Mouse (Mus musculus) frontal cortex, adult 2 months (tissue): ENCODE results near the gene Zfp771. TPM values are rescaled to one million over a fixed set of nuclear protein-coding genes. Genes with fewer than 3 reads are reported as not detected.
"Not testable (repeated sequence)": the region's sequence is repeated elsewhere in the genome, so short reads cannot be mapped to it uniquely, and the experiment has no call there.

Experiments
- DNase-seq, 2 experiments: peaks; one replicate each; pipeline ENCODE4 v3.0.0; 2022; ENCODE audit warnings: low spot score in 1 of 2; ENCODE audit errors: extremely low spot score in 1 of 2
- polyA plus RNA-seq: library from polyadenylated mRNA; depleted of rRNA; stranded (reverse); fragments of >200 nt; gene quantifications from 2 replicates; pipeline ENCODE4 v1.2.3, GENCODE M21; 2012

Zfp771 gene
- polyA plus RNA-seq, 1 experiment: 120 TPM

DNA sequence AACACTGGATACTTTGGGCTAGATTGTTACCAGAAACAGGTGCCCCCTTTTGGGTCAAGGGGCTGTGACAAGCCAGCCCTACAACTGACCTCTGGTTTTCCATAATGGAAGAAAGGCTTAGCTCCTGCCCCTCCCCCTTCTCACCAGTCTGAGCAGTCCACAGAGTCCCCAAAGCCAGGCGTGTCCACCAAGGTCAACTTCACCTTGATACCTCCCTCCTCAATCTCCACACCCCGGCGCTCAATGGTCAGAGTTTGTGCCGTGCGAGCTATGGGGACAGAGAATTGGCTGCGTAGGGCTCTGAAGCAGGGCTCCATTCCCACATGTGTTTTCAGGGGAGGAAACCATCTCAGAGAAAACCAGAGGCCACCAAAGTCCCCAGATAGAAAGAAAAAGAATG lies 26.6 kb upstream of the Zfp771 start:
- no peak for DNase-seq

DNA sequence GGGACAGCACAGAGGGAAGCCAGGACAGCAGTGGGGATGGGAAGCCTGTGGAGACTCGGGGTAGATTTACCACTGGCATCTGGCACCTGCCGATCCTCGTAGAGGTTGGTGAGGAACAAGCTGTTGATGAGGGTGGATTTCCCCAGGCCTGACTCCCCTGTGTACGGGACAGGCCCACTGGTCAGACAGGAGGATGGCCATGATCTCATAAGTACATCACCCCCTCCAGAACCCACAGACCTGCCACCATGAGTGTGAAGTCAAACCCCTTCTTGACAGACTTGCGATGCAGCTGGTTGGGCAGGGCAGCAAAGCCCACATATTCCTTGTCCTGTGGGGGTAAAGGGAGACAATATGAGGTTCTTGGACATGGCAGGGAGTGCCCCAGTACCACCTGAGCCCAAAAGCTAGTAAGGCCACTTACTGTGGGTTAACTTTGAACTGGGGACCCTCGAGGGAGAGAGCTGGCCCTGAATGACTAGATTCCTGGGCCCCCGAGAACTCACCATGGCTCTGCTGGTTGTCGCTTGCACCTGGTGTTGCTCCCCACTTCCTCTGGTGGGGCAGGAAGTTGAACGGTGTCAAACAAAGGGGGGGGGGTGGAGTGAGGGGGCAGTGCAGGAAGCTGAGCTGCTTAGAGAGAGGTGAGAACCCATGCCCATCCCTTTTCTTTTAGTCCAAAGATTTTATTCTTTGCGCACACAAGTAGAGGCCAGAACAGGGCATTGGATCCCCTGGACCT lies 26.0 kb upstream of the Zfp771 start:
- DNase-seq: no peak

DNA sequence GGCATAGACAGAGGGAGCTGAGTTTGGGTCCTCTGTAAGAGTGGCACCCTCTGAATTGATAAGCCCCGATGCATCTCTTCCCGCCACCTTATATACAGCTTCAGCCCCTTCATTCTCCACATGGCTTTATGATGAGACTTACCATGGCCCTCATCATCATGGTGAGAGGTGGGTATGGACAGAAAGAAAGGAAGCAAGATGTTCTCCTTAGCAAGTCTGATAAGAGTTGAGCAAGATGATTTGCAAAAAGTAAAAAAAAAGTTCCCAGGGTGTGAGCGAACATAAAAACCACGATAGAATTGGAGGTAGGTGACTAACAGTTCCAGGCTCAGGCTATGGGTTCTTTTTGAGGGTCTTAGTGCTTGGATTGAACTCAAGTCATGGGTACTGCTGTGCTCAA lies 25.4 kb upstream of the Zfp771 start:
- no peak for DNase-seq

DNA sequence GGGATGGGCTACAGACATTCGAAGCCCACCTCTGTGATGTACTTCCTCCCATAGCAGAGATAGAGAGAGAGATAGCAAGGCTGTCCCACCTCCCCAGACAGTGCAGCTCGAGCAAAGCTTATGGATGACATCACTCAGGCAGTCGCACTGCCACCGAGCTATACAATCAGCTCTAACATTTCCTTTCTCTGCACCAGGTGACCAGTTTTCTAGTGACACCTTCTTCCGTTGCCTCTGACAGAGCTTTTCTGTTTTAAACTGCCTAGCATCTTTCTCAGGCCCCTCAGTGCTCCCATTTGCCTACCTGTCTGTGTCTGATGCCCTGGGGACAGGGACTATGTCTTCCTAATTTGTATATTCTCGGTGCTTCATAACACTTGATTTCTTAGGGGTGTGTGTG lies 23.6 kb upstream of the Zfp771 start:
- DNase-seq: no peak

DNA sequence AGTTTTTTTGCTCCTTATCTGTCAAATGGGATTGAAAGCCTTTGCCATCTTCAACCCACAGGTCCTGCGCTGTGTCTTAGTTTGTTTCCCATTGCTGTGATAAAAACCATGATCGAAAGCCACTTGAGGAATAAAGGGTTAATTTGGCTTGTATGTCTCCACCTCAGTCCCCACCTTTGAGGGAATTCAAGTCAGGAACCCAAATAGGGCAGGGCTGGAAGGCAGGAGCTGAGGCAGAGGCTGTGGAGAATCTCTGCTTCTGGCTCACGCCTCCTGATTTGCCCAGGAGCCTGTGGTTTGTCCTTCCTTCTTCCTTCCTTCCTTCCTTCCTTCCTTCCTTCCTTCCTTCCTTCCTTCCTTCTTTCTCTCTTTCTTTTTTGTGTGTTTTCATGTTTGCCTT lies 21.0 kb upstream of the Zfp771 start:
- DNase-seq: no peak

DNA sequence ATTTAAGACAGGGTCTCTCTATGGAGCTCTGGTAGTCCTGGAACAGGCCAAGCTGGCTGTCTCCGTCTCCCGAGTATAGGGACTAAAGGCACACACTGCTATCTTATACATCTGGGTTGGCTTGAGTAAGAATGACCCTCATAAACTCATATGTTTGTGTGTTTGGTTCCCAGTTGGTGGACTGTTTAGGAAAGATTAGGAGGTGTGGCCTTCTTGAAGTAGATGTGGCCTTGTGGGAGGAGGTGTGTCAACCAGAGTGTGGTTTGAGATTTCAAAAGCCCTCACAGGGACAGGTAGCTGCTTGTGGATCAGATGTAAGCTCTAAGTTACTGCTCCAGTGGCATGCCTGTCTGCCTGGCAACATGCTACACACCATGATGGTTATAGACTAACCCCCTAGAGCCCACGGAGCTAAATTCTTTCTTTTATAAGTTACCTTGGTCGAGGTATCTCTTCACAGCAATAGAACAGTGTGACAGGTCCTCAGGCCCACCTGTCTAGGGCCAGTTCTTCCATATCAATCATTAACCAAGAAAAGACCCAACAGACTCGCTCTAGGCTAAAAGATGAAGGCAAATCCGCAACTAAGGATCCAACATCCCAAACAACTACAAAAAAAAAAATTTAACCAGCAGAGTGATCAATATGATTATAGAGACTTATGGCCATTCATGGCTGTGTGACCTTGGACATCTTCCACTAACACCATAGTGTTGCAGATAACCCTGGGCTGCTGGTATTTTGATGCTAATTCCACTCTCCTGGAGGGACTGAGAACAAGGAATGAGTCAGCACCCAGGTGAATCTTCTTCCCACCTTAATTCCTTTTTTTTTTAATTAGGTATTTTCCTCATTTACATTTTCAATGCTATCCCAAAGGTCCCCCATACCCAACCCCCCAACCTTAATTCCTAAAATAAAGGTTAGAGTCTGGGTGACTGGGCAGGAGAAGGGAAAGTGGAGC lies 20.3 kb upstream of the Zfp771 start:
- no peak for DNase-seq

DNA sequence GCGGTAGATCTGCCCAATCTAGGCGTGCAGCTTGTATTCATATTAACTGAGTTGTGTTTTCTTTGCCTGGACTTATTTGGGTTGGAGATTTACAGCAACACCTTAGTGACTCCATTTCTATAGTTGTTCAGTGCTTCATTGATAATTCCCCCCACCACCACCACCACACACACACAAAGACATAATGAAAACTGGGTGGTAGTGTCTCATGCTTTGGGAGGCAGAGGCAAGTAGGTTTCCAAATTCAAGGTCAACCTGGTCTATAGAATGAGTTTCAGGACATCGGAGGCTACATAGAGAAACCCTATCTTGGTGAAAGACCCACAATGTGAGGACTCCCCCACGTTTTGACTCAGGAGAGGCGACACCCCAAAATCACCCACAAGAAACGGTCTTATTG lies 19.5 kb upstream of the Zfp771 start:
- no peak for DNase-seq

DNA sequence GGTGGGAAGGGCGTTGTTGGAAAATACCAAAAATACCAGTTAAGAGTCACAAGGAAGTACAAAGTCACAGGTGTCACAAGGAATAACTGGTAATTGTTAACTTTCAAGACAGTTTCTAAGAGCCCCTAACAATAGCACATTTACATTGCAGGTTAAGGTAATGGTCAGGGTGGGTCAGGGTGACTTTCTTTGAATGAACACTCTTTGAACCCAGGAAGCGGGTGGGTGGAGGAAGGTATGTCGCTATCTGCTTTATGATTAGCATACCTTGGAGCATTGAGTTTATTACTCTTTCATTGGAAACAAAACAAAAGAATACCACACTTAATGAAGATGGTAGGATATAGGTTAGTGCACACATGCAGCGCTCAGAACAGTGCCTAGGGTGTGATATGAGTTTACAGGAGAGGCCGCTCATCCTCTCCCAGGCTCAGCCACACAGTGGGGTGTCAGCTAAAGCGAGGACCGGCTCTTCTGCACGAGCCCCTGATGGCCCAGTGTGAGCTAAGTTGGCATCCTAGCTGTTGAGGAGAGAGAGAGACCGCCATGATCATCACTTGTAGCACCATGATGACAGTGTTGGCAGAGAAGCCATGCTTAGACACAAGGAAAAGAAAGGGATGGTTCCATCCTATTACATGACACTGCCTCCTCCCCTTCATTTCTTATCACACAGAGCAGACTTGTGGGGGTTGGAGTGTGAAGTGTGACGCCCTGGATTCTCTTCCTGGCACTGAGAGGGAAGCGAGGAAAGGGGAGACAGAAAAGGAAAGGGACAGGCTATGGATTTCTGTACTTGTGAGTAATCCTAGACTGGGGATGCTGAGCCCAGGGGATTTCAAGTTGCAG lies 18.7 kb upstream of the Zfp771 start:
- peak in 1 of 2 experiments; percentile 71 for DNase-seq

DNA sequence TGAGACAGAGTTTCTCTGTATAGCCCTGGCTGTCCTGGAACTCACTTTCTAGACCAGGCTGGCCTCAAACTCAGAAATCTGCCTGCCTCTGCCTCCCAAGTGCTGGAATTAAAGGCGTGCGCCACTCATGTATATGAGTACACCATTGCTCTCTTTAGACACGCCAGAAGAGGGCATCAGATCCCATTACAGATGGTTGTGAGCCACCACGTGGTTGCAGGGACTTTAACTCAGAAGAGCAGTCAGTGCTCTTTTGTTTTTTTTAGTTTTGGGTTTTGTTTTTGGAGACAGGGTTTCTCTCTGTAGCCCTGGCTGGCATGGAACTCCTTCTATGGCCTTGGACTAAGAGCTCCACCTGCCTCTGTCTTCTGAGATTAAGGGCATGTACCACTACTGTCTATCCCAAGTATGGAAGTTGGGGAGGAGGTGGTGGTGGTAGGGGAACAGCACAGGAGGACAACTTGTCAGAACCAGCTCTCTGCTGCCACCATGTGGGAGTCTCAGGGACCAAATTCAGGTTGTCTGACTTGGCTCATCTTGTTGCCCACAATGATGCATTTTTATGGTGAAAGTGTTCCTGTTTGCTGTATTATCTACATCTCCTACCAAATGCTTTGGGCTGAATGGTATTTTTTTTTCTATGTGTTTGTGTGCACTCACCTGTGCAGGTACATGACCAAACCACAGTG lies 15.3 kb upstream of the Zfp771 start:
- peak in 1 of 2 experiments; percentile 93 for DNase-seq

DNA sequence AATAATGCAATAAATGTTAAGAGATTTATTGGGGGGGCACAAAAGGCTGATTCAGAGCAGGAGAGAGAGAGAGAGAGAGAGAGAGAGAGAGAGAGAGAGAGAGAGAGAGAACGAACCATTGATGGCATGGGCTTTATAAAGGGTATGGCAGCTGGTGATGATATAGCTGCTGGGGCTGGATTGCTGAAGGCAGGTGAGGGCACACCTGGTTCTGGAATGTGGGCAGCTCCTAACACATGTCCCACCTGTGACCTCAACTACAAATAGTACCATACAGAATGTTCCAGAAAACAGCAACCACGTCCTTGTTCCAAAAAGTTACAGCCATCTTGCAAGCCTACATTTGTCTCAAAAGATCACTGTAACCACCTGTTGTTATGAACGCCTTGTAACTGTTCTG lies 12.7 kb upstream of the Zfp771 start:
- DNase-seq: no peak

DNA sequence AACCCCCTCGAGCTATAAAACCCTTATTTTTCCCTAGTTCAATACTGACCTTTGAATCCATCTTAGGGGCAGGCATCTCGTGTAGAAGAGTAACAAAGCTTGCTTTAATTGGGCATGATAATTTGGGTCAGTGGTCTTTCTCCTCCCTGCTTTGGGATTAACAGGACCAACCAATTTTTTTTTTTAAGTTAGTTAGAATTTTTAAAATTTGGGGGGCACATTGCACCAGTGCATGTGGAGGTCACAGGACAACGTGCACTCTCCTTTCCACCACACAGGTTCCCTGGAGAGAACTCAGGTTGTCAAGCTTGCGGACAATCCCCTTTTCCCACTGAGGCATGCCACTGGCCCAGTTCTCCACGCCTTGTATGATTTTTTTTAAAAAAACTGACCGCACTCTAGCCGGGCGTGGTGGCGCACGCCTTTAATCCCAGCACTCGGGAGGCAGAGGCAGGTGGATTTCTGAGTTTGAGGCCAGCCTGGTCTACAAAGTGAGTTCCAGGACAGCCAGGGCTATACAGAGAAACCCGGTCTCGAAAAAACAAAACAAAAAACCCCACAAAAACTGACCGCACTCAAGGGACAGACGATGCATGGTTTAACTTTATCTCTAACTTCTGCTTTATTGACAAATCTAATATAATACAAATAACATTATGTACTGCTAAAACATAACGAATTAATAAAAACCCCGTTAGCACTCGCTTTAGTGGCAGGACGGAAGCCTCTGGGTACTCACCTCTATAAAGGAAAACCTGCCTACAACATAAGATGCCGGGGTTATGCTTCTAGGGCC lies 12.1 kb upstream of the Zfp771 start:
- no peak for DNase-seq

DNA sequence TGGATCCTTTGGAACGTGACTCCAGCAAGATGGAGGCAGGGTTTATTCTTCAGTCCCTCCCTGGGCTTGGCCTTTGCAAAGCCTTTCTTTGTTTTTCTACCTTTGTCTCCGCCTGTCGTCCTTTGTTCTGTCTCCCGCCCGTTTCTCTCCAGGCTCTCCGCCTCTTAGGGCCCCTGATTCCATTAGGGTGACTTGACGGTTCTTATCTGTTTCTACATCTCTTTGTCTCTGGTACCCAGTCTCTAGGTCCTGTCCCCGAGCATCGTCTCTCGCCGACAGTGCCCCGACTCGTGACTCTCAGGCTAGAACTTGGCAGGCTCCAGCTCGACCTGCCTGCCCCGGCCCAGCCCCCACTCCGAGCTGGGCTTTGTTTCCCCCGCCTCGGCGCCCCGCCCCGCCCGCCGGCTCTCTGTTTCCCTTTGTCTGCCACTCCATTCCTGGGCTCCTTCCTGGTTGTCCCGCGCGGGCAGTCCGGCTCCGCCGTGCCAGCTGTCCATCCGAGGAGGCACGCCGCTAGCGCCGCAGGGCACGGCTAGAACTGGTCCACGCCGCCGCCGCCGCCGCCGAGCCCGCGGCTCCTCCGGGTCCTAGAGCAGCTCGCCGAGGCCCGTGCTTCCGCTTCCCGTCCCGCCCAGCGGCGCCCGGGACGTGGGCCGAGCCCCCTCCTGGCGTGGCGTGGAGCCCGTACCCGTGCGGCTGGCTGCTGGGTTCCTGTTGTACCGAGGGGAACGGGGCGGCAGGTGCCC lies 11.3 kb upstream of the Zfp771 start, which contains the start of the genes Zfp553 and Sept1:
Gene Zfp553 (plus strand): TSS at position 440 of the 746 bp plus-strand sequence.
Gene Sept1 (minus strand): TSS at position 509 of the 746 bp plus-strand sequence.
- DNase-seq: peak in 1 of 2 experiments; percentile 77

DNA sequence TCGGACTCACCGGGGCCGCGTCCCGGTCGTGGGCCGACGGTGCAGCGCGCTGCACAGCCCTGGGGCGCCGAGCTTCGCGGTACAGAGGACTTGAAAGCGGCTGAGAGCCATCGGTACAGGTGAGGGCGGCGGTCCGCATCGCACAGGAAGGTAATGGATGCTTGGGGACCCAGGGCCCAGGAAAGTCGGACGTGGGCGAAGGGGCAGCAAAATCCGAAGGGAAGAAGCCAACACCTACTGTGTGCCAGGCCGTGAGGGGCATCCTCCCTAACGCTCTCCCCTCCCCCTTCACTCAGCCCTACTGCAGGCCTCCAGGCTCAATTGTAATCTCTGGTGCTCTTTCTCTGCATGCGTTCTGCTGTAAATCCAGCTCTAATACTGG lies 10.7 kb upstream of the Zfp771 start:
- no peak for DNase-seq

DNA sequence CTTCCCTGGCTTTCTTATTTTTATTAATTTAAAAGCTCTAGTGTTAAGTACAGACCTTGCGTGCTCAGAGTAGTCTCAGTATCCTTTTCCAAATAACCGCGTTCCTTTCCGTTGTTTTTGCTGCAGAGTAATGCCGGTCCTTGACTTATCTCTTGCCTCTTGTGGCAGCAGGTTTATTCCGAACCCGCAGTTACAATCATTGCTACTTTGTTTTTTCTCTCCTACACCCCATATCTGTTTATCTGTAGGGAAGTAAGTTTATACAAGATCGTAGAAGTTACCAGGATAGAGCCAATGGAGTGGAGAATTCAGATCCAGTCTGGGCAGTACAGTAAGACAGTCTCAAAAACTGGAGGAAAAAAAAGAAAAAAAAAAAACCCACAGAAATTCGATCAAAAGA lies 10.3 kb upstream of the Zfp771 start:
- no peak for DNase-seq

DNA sequence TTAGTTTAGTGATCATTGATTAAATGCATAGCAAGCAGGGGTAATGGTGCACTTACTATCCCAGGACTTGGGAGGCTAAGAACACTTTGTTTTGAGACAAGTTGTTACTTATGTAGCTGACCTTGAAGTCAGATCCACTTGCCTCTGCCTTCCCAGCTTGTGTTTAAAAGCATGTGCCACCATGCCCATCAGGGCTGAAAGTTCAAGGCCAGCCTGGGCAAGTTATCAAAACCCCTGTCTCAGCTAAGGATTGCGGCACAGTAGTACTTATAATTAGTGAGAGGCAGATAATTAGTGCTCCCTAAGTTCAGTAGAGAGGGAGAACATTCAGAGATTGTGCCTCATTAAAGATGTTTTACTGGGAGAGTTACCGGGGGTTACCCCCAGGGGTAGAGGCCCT lies 9.3 kb upstream of the Zfp771 start:
- no peak for DNase-seq

DNA sequence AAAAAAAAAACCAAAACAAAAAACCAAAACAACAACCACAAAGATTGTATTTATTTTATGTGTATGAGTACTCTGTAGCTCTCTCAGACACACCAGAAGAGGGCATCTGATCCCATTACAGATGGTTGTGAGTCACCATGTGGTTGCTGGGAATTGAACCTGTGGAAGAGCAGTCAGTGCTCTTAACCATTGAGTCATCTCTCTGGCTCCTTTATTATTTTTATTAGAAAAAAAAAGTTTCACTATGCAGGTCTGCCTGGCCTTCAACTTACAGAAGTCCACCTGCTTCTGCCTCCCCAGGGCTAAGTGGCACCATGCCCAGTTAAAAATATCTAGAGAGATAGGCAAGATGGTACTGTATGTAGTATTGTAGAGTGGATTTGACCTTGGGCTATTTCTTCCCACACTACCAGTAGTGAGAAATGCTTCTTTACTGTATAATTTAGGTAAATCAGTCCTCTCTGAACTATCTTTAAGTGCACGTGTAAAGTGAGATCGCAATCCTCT lies 660 bp upstream of the Zfp771 start:
- no peak for DNase-seq

DNA sequence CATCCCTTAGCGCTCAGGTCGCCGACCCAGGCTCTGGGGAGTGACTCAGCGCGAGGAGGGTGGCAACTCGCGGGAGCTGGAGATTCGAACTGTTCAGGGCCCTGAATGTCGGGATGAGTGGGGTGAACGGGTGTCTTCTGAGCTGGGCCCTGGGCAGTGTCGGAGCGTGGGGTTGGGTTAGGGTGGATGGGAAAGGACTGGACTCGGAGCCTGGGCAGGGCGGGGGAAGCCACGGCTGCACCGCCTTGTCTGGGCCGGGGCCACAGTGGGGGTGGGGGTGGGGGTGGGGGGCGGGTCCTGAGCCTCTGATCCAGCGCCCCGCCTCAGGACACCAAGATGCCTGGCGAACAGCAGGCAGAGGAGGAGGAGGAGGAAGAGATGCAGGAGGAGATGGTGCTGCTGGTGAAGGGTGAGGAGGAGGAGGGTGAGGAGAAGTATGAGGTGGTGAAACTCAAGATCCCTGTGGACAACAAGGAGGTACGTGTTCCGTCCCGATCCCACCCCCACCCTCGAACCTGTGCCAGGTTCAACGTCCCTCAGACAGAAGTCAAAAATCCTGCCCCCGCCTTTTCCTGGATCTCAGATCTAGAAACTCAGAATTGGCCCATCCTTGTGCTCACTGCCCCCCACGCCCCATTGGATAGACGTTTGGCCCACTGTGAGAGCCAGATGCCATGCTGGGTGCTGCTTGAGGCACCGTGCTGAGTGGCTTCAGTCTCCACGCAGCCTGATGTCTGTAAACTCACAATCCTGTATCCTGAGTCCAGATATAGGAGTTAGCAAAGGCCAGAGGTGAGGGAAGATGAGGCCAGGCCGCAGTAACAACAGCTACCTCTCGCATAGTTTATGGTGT lies 810 bp downstream of the Zfp771 start:
- DNase-seq: no peak

DNA sequence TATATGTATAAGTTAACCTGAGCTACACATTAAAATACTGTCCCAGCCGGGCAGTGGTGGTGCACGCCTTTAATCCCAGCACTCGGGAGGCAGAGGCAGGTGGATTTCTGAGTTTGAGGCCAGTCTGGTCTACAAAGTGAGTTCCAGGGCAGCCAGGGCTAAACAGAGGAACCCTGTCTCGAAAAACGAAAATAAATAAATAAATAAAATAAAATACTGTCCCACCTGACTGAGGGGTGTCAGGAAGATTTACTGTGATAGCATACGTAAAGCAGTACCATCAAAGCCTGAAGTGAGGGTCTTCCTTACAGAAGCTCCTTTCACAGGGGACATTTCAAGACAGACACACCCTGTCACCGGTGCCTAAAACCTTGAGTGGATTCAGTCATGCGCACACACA lies 6.4 kb downstream of the Zfp771 start:
- DNase-seq: not testable (repeated sequence)
